In genomic region chr11:59653003-59653402, GRCm38 (mm10) we compare ENCODE assay signal across 31 mouse cellular contexts. TPM values are rescaled to one million over a fixed set of nuclear protein-coding genes. Genes with fewer than 3 reads are reported as not detected.
DNase-seq lines count a peak whose midpoint lies in the region; ATAC-seq and TF ChIP-seq lines count a peak whose summit lies in the region.
"Had no signal": no experiment of that assay in that cellular context is flagged by ENCODE, and none has a peak within 500 bp of the region (broad histone marks: within the 10 kb centered on the region; RNA-seq: fewer than 3 reads in every experiment).

No protein-coding gene starts in this region.

- no peaks in the 10 kb centered on the region for H3K4me1 ChIP-seq in hindbrain, embryonic 16.5 days (ENCODE audit: control insufficient read depth, insufficient read depth, low read depth, low read length)
- H3K4me1 ChIP-seq in lung, postnatal 0 days (ENCODE audit: insufficient read depth, low read depth, low read length): peaks cover 6% of the 10 kb centered on the region; the same call in 1 of the 2 replicates

- WGBS in hindbrain, embryonic 16.5 days: 89% methylated on average over 2 of the region's 2 CpGs
- WGBS in lung, postnatal 0 days: 79% methylated on average over 2 of the region's 2 CpGs

- H3K4me2 ChIP-seq in hindbrain, embryonic 16.5 days (ENCODE audit: low read length): no peak overlapping the region
- no peak overlapping the region for H3K4me2 ChIP-seq in lung, postnatal 0 days (replicated peaks; ENCODE audit: low read depth, low read length)
- H3K4me2 ChIP-seq: embryonic facial prominence, embryonic 12.5 days; hindbrain, embryonic 14.5 days had no signal

- H3K36me3 ChIP-seq in hindbrain, embryonic 16.5 days (ENCODE audit: control insufficient read depth, insufficient read depth, low read length): no peaks in the 10 kb centered on the region
- H3K36me3 ChIP-seq in lung, postnatal 0 days (ENCODE audit: insufficient read depth, low read length): no peaks in the 10 kb centered on the region
- H3K36me3 ChIP-seq: embryonic facial prominence, embryonic 12.5 days; heart, embryonic 10.5 days; limb, embryonic 10.5 days had no signal

- ATAC-seq in common myeloid progenitor, adult 5-6 weeks (replicated peaks; ENCODE audit: low read depth, poor library complexity, severe bottlenecking): 0 out of 2 replicates have a peak, but pooled peaks have one; percentile 45
- ATAC-seq in megakaryocyte-erythroid progenitor cell, adult 5-6 weeks (replicated peaks; ENCODE audit: low FRiP score, low TSS enrichment, poor library complexity, severe bottlenecking): 0 out of 2 replicates have a peak, but pooled peaks have one; percentile 7
- ATAC-seq in hindbrain, embryonic 16.5 days: no peak
- no peak for ATAC-seq in lung, postnatal 0 days
- ATAC-seq: intestine, embryonic 16.5 days had no signal

- DNase-seq in B cell, adult 2 months: peak; percentile 21 to 27
- DNase-seq in CD4-positive, CD25-positive, alpha-beta regulatory T cell, adult 2 months (ENCODE audit: low read depth, low spot score): peak; percentile 50
- no peak for DNase-seq in lung, postnatal 0 days (ENCODE audit: low spot score)
- no peak for DNase-seq in right cerebral cortex, postnatal 10 days (ENCODE audit: low spot score in 2 of 2)
- DNase-seq: adrenal gland, postnatal 14 days; cerebellum, adult 9-10 months; heart, postnatal 4 days; kidney, adult 9 months; kidney, postnatal 14 days; liver; lung, postnatal 10 days; midbrain, embryonic 14.5 days; spleen, adult 18-20 months had no signal

- no peaks in the 10 kb centered on the region for H3K27me3 ChIP-seq in hindbrain, embryonic 16.5 days (replicated peaks; ENCODE audit: control insufficient read depth, insufficient read depth, low read length)
- no peaks in the 10 kb centered on the region for H3K27me3 ChIP-seq in lung, postnatal 0 days (replicated peaks; ENCODE audit: insufficient read depth, low read length)
- H3K27me3 ChIP-seq: embryonic facial prominence, embryonic 12.5 days had no signal

- no peak overlapping the region for H3K9ac ChIP-seq in hindbrain, embryonic 16.5 days (ENCODE audit: low read depth, low read length)
- H3K9ac ChIP-seq in lung, postnatal 0 days (replicated peaks; ENCODE audit: low read depth): no peak overlapping the region
- H3K9ac ChIP-seq: embryonic facial prominence, embryonic 12.5 days; hindbrain, embryonic 14.5 days had no signal

- no peaks in the 10 kb centered on the region for H3K9me3 ChIP-seq in hindbrain, embryonic 16.5 days (ENCODE audit: control insufficient read depth, low read length)
- H3K9me3 ChIP-seq in lung, postnatal 0 days (ENCODE audit: low read length): no peaks in the 10 kb centered on the region
- H3K9me3 ChIP-seq: embryonic facial prominence, embryonic 12.5 days; heart, embryonic 10.5 days; limb, embryonic 10.5 days had no signal

- TF ChIP-seq EP300 in lung, postnatal 0 days (IDR thresholded peaks at IDR 0.05): no peak

- no peak overlapping the region for H3K4me3 ChIP-seq in hindbrain, embryonic 16.5 days (ENCODE audit: low read length)
- no peak overlapping the region for H3K4me3 ChIP-seq in lung, postnatal 0 days (ENCODE audit: low read depth, low read length)
- H3K4me3 ChIP-seq: embryonic facial prominence, embryonic 12.5 days; heart, embryonic 10.5 days; limb, embryonic 10.5 days; megakaryocyte, embryonic 14.5 days had no signal

- H3K27ac ChIP-seq in hindbrain, embryonic 16.5 days (ENCODE audit: low read depth, low read length): no peak overlapping the region
- no peak overlapping the region for H3K27ac ChIP-seq in lung, postnatal 0 days (ENCODE audit: low read length)
- H3K27ac ChIP-seq: embryonic facial prominence, embryonic 12.5 days; heart, embryonic 10.5 days; limb, embryonic 10.5 days had no signal

- TF ChIP-seq CTCF in lung, postnatal 0 days (IDR thresholded peaks at IDR 0.05): no peak

RNA-seq across cellular contexts. Expression of gene Mprip, which starts 8.1 kb away (rescaled TPM):
- total RNA-seq in common myeloid progenitor, adult 5-6 weeks (2017): 88.3 and 101 TPM in 2 replicates
- total RNA-seq in megakaryocyte-erythroid progenitor cell, adult 5-6 weeks (2014; fragmentation: Nextera tagmentation): 53.1 and 65.7 TPM in 2 replicates
- 71.1 and 75.5 TPM in 2 replicates for total RNA-seq in megakaryocyte-erythroid progenitor cell, adult 5-6 weeks (2017)
- polyA plus RNA-seq in hindbrain, embryonic 16.5 days (2015; fragmentation: Nextera tagmentation; extraction: Ambion mirVana): 34.8 and 38.9 TPM in 2 replicates
- polyA plus RNA-seq in lung, postnatal 0 days (2015; fragmentation: Nextera tagmentation; extraction: Ambion mirVana): 88.0 and 114 TPM in 2 replicates

RNA-seq across cellular contexts. Expression of gene Olfr223, which starts 59.9 kb away (rescaled TPM):
- not detected in 2 replicates for total RNA-seq in common myeloid progenitor, adult 5-6 weeks (2017)
- total RNA-seq in megakaryocyte-erythroid progenitor cell, adult 5-6 weeks (2014; fragmentation: Nextera tagmentation): not detected in 2 replicates
- not detected in 2 replicates for total RNA-seq in megakaryocyte-erythroid progenitor cell, adult 5-6 weeks (2017)
- polyA plus RNA-seq in hindbrain, embryonic 16.5 days (2015; fragmentation: Nextera tagmentation; extraction: Ambion mirVana): not detected in 2 replicates
- polyA plus RNA-seq in lung, postnatal 0 days (2015; fragmentation: Nextera tagmentation; extraction: Ambion mirVana): not detected in 2 replicates
- total RNA-seq: adrenal gland, postnatal 14 days; gastrocnemius, adult 18-20 months; gastrocnemius, postnatal 4 days; heart, postnatal 4 days; layer of hippocampus, adult 18-20 months; layer of hippocampus, postnatal 25 days had no signal
- polyA plus RNA-seq: brain, embryonic 14.5 days; embryonic facial prominence, embryonic 12.5 days; forebrain, embryonic 11.5 days; heart, embryonic 10.5 days; heart, embryonic 16.5 days; hindbrain, embryonic 14.5 days; intestine, embryonic 16.5 days; limb, embryonic 10.5 days; liver, embryonic 16.5 days; midbrain, embryonic 14.5 days; neural tube, embryonic 14.5 days had no signal

Comparison
In these comparisons a context has a peak if more than half of its experiments do, and no peak if none do; other contexts are left out.
1. DNase-seq: peak in B cell, adult 2 months (2 of 2) and CD4-positive, CD25-positive, alpha-beta regulatory T cell, adult 2 months (single experiment); none in lung, postnatal 0 days (single experiment) and right cerebral cortex, postnatal 10 days (0 of 2).
2. ATAC-seq: peak in common myeloid progenitor, adult 5-6 weeks (single experiment) and megakaryocyte-erythroid progenitor cell, adult 5-6 weeks (single experiment); none in hindbrain, embryonic 16.5 days (single experiment) and lung, postnatal 0 days (single experiment).